Mouse (Mus musculus) cerebellum, adult 11 months (tissue): ENCODE measurements at regions not wholly inside any gene's neighbourhood (a gene's known extent, or its start where the extent isn't known, plus 50 kb on each side); places are given as distances from the start of the nearest gene placed in this dataset.
A peak's percentile ranks its signal among the peaks of the same experiment; 100 is the strongest.
"Not testable (repeated sequence)": the region's sequence is repeated elsewhere in the genome, so short reads cannot be mapped to it uniquely, and the experiment has no call there.

ENCODE experiments used
- DNase-seq: peaks from one replicate; pipeline ENCODE4 v3.0.0; 2022

DNA sequence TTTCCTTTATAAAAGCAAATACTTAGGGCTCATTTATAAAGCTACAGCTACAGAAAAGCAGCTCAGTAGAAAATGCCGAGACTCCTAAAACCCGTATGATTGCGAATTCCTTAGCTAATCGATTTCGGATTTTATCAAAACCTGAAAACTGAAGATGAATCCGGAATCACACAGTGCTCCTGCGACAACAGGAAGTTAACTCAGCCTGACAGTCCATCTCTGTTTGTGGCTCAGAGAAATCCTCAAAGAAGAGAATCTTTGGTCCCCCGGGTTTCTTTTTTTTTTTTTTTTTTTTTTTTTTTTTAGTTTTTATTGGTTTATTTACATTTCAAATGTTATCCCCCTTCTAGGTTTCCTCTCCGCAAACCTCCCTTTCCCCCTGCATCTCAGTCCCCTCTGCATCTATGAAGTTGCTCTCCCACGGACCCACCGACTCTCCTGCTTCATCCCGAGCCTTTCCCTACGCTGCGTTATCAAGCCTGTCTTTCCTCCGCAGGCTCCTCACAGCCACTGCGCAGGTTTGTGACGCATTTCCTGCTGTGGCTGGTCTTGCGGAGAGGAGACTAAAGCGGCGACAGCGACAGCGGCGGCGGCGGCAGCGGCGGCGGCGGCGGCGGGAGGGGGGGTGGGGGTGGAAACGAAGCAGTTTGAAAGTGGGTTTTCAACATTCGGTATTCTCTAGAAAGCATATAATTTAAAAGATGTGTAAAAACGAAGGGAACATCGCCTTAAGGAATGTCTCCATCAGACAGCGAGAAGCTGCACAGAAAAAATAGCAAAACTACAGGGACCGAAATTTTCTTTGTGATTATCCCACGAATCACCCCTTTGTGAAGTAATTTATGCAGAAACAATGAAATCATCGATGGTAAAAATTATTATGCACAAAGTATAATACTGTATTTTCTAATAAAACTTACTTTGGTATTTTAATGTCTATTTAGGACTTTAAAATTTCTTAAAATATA is 352.3 kb upstream of the Snrpn start:
- peak; percentile 58 for DNase-seq

DNA sequence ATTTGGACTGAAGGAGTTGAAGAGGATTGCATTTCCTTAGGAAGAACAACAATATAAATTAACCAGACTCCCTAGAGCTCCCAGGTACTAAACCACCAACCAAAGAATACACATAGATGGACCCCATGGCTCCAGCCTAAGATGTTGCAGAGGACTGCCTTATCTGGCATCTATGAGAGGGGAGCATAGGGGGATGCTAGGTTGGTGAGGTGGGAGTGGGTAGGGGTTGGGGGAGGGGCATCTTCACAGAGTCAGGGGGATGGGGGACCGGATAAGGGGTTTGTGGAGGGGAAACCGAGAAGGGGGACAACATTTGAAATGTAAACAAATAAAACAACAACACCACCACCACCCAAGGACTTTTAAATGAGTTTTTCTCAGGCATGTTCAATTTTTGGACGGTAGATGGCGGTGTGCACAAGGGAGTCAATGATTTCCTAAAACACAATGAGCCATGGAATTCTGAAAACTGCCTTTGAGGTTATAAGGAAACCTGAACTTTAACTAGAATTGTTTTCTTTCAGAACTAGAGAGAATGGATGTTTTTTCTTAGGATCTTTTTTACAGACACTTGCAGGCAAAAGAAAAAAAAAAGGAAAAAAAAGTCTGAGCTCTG is 347.9 kb upstream of the Snrpn start:
- DNase-seq, result not testable (repeated sequence)

DNA sequence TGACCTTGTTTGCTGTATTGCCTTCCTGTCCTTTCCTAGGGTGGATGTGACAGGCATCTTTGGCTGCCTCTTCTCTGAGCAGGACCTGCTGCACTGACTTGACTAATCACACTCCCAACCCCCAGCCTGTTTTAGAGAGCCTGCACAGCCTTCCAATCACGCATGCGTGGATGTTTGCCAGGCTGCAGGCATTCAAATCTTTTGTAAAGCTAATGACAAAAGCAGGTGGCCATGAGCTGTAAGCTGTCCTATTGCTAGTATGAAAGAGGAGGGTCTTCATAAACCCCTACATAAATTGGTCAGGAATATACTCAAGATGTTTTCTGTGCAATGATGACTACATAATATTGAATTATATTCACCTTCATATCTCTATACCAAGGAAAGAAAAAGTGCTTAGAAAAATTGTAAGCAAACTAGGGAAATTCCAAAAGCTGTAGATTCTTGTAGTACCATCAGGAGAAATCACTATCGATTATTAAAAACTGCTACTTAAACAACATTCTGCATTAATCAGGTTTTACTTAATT is 310.1 kb upstream of the Snrpn start:
- DNase-seq, result not testable (repeated sequence)

GRCm38 (mm10) chr7:60449239-60450073 is 309.4 kb upstream of the Snrpn start:
- not testable (repeated sequence) for DNase-seq

- no peak for DNase-seq
These were observed 298.8 kb upstream of the Snrpn start for GRCm38 (mm10) chr7:60438781-60439180.

GRCm38 (mm10) chr7:60391011-60391863 is 251.2 kb upstream of the Snrpn start:
- DNase-seq, result peak; percentile 55

- not testable (repeated sequence) for DNase-seq
These were observed 246.9 kb upstream of the Snrpn start for GRCm38 (mm10) chr7:60386957-60387356.

GRCm38 (mm10) chr7:60374001-60374400 is 234.0 kb upstream of the Snrpn start:
- not testable (repeated sequence) for DNase-seq

GRCm38 (mm10) chr7:60352206-60352605 is 212.2 kb upstream of the Snrpn start:
- not testable (repeated sequence) for DNase-seq
